Mouse (Mus musculus) forebrain, embryonic 12.5 days (tissue): Measurements from ENCODE around the gene Xpo4. TPM values are rescaled to one million over a fixed set of nuclear protein-coding genes. Genes with fewer than 3 reads are reported as not detected.
A peak's percentile ranks its signal among the peaks of the same experiment; 100 is the strongest.
"Not testable (repeated sequence)": the region's sequence is repeated elsewhere in the genome, so short reads cannot be mapped to it uniquely, and the experiment has no call there.

ENCODE experiments used
- ATAC-seq: fragments of 200-750 bp; cut with Nextera tagmentation; 2 replicates; pipeline ENCODE4 v1.8.0; 2017; ENCODE audit warnings: moderate TSS enrichment; ENCODE audit not compliant: low FRiP score
- H3K27ac ChIP-seq: fragments of 300-500 bp; sonication (generic); 2 replicates; pipeline ENCODE4 v1.5.1; 2016; ENCODE audit warnings: mild to moderate bottlenecking
- H3K27me3 ChIP-seq: fragments of 300-500 bp; sonication (generic); 2 replicates; pipeline ENCODE4 v1.6.1; 2016; ENCODE audit warnings: mild to moderate bottlenecking
- H3K36me3 ChIP-seq: fragments of 300-500 bp; sonication (generic); replicated peaks from 2 replicates; pipeline ENCODE4 v1.6.1; 2016; ENCODE audit warnings: mild to moderate bottlenecking
- H3K4me1 ChIP-seq: fragments of 300-500 bp; sonication (generic); 2 replicates; pipeline ENCODE4 v1.6.1; 2016
- H3K4me2 ChIP-seq: fragments of 300-500 bp; sonication (generic); 2 replicates; pipeline ENCODE4 v1.6.1; 2016; ENCODE audit warnings: mild to moderate bottlenecking, moderate library complexity
- H3K4me3 ChIP-seq: fragments of 300-500 bp; sonication (generic); replicated peaks from 2 replicates; pipeline ENCODE4 v1.5.1; 2016; ENCODE audit warnings: mild to moderate bottlenecking
- H3K9ac ChIP-seq: fragments of 300-500 bp; sonication (generic); 2 replicates; pipeline ENCODE4 v1.6.1; 2016; ENCODE audit warnings: mild to moderate bottlenecking
- H3K9me3 ChIP-seq: fragments of 300-500 bp; sonication (generic); 2 replicates; pipeline ENCODE4 v1.6.1; 2016
- WGBS: fragments of 180-500 bp; shearing (Covaris S2); methylation state at CpG from one replicate; pipeline ENCODE4 v1.1.7; 2016; 5-methylcytosine and 5-hydroxymethylcytosine counted together
- polyA plus RNA-seq: library from polyadenylated mRNA; unstranded; fragments of >200 nt; fragmentation: Nextera tagmentation; extraction: Ambion mirVana; gene quantifications from 2 replicates; pipeline ENCODE4 v1.2.1, GENCODE M21; 2016

Gene Xpo4
- polyA plus RNA-seq, 1 experiment from 2014 or later, result 26.3 TPM

GRCm38 (mm10) chr14:57696066-57696465 is 30.8 kb upstream of the Xpo4 start:
- peaks cover 48% of the 10 kb centered on the region for H3K36me3 ChIP-seq

GRCm38 (mm10) chr14:57695550-57695949 is 30.3 kb upstream of the Xpo4 start:
- Histone ChIP-seq H3K4me2 (no peak overlapping the region), H3K4me1 (no peaks in the 10 kb centered on the region), H3K27ac (no peak overlapping the region), H3K9me3 (no peaks in the 10 kb centered on the region), H3K27me3 (no peaks in the 10 kb centered on the region), H3K4me3 (no peak overlapping the region), H3K9ac (no peak overlapping the region), H3K36me3 (peaks cover 52% of the 10 kb centered on the region)
- no peak for ATAC-seq
- 87% methylated on average over 8 of the region's 8 CpGs for WGBS

More at GRCm38 (mm10) chr14:57696066-57696465, 30.8 kb upstream of the Xpo4 start:
- no peak for ATAC-seq
- Histone ChIP-seq H3K27ac (no peak overlapping the region), H3K4me1 (no peaks in the 10 kb centered on the region), H3K9me3 (no peaks in the 10 kb centered on the region), H3K27me3 (no peaks in the 10 kb centered on the region), H3K9ac (no peak overlapping the region), H3K4me3 (no peak overlapping the region), H3K4me2 (no peak overlapping the region)
- WGBS, result 95% methylated on average over 15 of the region's 15 CpGs

GRCm38 (mm10) chr14:57694246-57694645 is 29.0 kb upstream of the Xpo4 start:
- Histone ChIP-seq H3K4me2 (no peak overlapping the region), H3K9me3 (no peaks in the 10 kb centered on the region), H3K36me3 (peaks cover 41% of the 10 kb centered on the region), H3K27me3 (no peaks in the 10 kb centered on the region), H3K4me1 (no peaks in the 10 kb centered on the region), H3K9ac (no peak overlapping the region), H3K27ac (no peak overlapping the region), H3K4me3 (no peak overlapping the region)
- WGBS, result 87% methylated on average over 16 of the region's 16 CpGs
- no peak for ATAC-seq

GRCm38 (mm10) chr14:57692517-57693130 is 27.4 kb upstream of the Xpo4 start:
- Histone ChIP-seq H3K4me3 (no peak overlapping the region), H3K9ac (no peak overlapping the region), H3K27me3 (no peaks in the 10 kb centered on the region), H3K4me2 (no peak overlapping the region), H3K27ac (no peak overlapping the region), H3K4me1 (no peaks in the 10 kb centered on the region), H3K9me3 (no peaks in the 10 kb centered on the region), H3K36me3 (peaks cover 36% of the 10 kb centered on the region)
- no peak for ATAC-seq
- WGBS, result 93% methylated on average over 17 of the region's 17 CpGs

GRCm38 (mm10) chr14:57691316-57691715 is 26.1 kb upstream of the Xpo4 start:
- Histone ChIP-seq H3K9ac (no peak overlapping the region), H3K27me3 (no peaks in the 10 kb centered on the region), H3K27ac (no peak overlapping the region), H3K4me2 (no peak overlapping the region), H3K4me1 (no peaks in the 10 kb centered on the region), H3K36me3 (peaks cover 27% of the 10 kb centered on the region), H3K9me3 (no peaks in the 10 kb centered on the region), H3K4me3 (no peak overlapping the region)
- 97% methylated on average over 24 of the region's 24 CpGs for WGBS
- ATAC-seq, result no peak

GRCm38 (mm10) chr14:57690681-57691080 is 25.5 kb upstream of the Xpo4 start:
- Histone ChIP-seq H3K27me3 (no peaks in the 10 kb centered on the region), H3K9me3 (no peaks in the 10 kb centered on the region), H3K27ac (no peak overlapping the region), H3K4me3 (no peak overlapping the region), H3K4me2 (no peak overlapping the region), H3K36me3 (peaks cover 21% of the 10 kb centered on the region), H3K9ac (no peak overlapping the region), H3K4me1 (no peaks in the 10 kb centered on the region)
- ATAC-seq, result no peak
- 94% methylated on average over 8 of the region's 8 CpGs for WGBS

GRCm38 (mm10) chr14:57688066-57688465 is 22.8 kb upstream of the Xpo4 start:
- not testable (repeated sequence) for H3K4me3 ChIP-seq, H3K4me2 ChIP-seq, ATAC-seq, H3K9me3 ChIP-seq, H3K4me1 ChIP-seq, H3K27ac ChIP-seq, H3K9ac ChIP-seq, H3K27me3 ChIP-seq
- WGBS, result 90% methylated on average over 7 of the region's 7 CpGs
- peaks cover 12% of the 10 kb centered on the region for H3K36me3 ChIP-seq

GRCm38 (mm10) chr14:57687441-57687840 is 22.2 kb upstream of the Xpo4 start:
- Histone ChIP-seq H3K27me3 (no peaks in the 10 kb centered on the region), H3K27ac (no peak overlapping the region), H3K9me3 (no peaks in the 10 kb centered on the region), H3K4me2 (no peak overlapping the region), H3K9ac (no peak overlapping the region), H3K4me1 (no peaks in the 10 kb centered on the region), H3K36me3 (peaks cover 12% of the 10 kb centered on the region), H3K4me3 (no peak overlapping the region)
- ATAC-seq, result no peak
- 81% methylated on average over 5 of the region's 5 CpGs for WGBS

- Histone ChIP-seq H3K4me3 (no peak overlapping the region), H3K27me3 (no peaks in the 10 kb centered on the region), H3K4me2 (no peak overlapping the region), H3K9me3 (no peaks in the 10 kb centered on the region), H3K36me3 (peaks cover 11% of the 10 kb centered on the region), H3K27ac (no peak overlapping the region), H3K9ac (no peak overlapping the region), H3K4me1 (no peaks in the 10 kb centered on the region)
- ATAC-seq, result no peak
- 85% methylated on average over 6 of the region's 6 CpGs for WGBS
Measured at GRCm38 (mm10) chr14:57686647-57687046, 21.4 kb upstream of the Xpo4 start.

- Histone ChIP-seq H3K36me3 (no peaks in the 10 kb centered on the region; the same call in 1 of the 2 replicates), H3K4me2 (no peak overlapping the region), H3K9me3 (no peaks in the 10 kb centered on the region), H3K27ac (no peak overlapping the region), H3K27me3 (no peaks in the 10 kb centered on the region), H3K4me1 (no peaks in the 10 kb centered on the region), H3K9ac (no peak overlapping the region), H3K4me3 (no peak overlapping the region)
- WGBS, result 13% methylated on average over 1 of the region's 1 CpGs
- peak; percentile 14; the same call in 1 of the 2 replicates for ATAC-seq
Measured at GRCm38 (mm10) chr14:57684579-57684978, 19.3 kb upstream of the Xpo4 start.

- Histone ChIP-seq H3K9ac (no peak overlapping the region), H3K4me3 (no peak overlapping the region), H3K4me1 (no peaks in the 10 kb centered on the region), H3K4me2 (no peak overlapping the region), H3K36me3 (no peaks in the 10 kb centered on the region), H3K27me3 (no peaks in the 10 kb centered on the region), H3K9me3 (no peaks in the 10 kb centered on the region), H3K27ac (no peak overlapping the region)
- WGBS, result 83% methylated on average over 4 of the region's 4 CpGs
- no peak for ATAC-seq
Measured at GRCm38 (mm10) chr14:57682751-57683150, 17.5 kb upstream of the Xpo4 start.

GRCm38 (mm10) chr14:57679958-57680535 is 14.8 kb upstream of the Xpo4 start:
- no peaks in the 10 kb centered on the region for H3K9me3 ChIP-seq
- H3K9ac ChIP-seq, result no peak overlapping the region
- no peak overlapping the region for H3K4me2 ChIP-seq
- ATAC-seq, result peak; percentile 53; the same call in 1 of the 2 replicates
- H3K27me3 ChIP-seq, result no peaks in the 10 kb centered on the region
- 46% methylated on average over 5 of the region's 5 CpGs for WGBS
- H3K4me1 ChIP-seq, result no peaks in the 10 kb centered on the region
- H3K27ac ChIP-seq, result no peak overlapping the region
- no peaks in the 10 kb centered on the region for H3K36me3 ChIP-seq
- H3K4me3 ChIP-seq, result no peak overlapping the region

GRCm38 (mm10) chr14:57679523-57679922 is 14.3 kb upstream of the Xpo4 start:
- Histone ChIP-seq H3K9me3 (no peaks in the 10 kb centered on the region), H3K4me3 (no peak overlapping the region), H3K4me2 (no peak overlapping the region), H3K27me3 (no peaks in the 10 kb centered on the region), H3K9ac (no peak overlapping the region), H3K4me1 (no peaks in the 10 kb centered on the region), H3K27ac (no peak overlapping the region), H3K36me3 (no peaks in the 10 kb centered on the region)
- ATAC-seq, result no peak
- 32% methylated on average over 1 of the region's 1 CpGs for WGBS
